Mouse (Mus musculus) left cerebral cortex, postnatal 14 days (tissue): ENCODE measurements around the gene Carhsp1. TPM values are rescaled to one million over a fixed set of nuclear protein-coding genes. Genes with fewer than 3 reads are reported as not detected.

ENCODE experiments used
- DNase-seq, 2 experiments: peaks; one replicate each; pipeline ENCODE4 v3.0.0; 2021 to 2022; ENCODE audit warnings: low spot score in 2 of 2, mixed read lengths in 1 of 2
- intact Hi-C: fragments of 180-260 bp; cut with DNase I; formaldehyde crosslinking; loops from one replicate; pipeline ENCODE4 v1.15.1; 2025
- long read RNA-seq, 2 experiments: library from polyadenylated mRNA; stranded (forward); transcript quantifications; one replicate each; pipeline ENCODE4 v2.0.0; 2021
- total RNA-seq, 2 experiments: library from RNA; stranded (reverse); gene quantifications; 2 replicates each; pipeline ENCODE4 v1.2.3; 2021

Carhsp1 gene
- 10 to 100 TPM in 1 of 2 experiments, 1 to 10 TPM in 1; 8.6 to 13.9 TPM for total RNA-seq
- long read RNA-seq, experiment 1, transcript Carhsp1-201 (4 exons, 2,858 nt), result major isoform, 24 of 29 reads
- long read RNA-seq, experiment 1, partial matches to known transcripts, result 4 of 29 reads
- long read RNA-seq, experiment 1, other reads (novel, unspliced or antisense), result 1 of 29 reads
- long read RNA-seq, experiment 2, transcript Carhsp1-201 (4 exons, 2,858 nt), result major isoform, 8 of 9 reads
- long read RNA-seq, experiment 2, partial matches to known transcripts, result 0 of 9 reads
- long read RNA-seq, experiment 2, other reads (novel, unspliced or antisense), result 1 of 9 reads

DNA sequence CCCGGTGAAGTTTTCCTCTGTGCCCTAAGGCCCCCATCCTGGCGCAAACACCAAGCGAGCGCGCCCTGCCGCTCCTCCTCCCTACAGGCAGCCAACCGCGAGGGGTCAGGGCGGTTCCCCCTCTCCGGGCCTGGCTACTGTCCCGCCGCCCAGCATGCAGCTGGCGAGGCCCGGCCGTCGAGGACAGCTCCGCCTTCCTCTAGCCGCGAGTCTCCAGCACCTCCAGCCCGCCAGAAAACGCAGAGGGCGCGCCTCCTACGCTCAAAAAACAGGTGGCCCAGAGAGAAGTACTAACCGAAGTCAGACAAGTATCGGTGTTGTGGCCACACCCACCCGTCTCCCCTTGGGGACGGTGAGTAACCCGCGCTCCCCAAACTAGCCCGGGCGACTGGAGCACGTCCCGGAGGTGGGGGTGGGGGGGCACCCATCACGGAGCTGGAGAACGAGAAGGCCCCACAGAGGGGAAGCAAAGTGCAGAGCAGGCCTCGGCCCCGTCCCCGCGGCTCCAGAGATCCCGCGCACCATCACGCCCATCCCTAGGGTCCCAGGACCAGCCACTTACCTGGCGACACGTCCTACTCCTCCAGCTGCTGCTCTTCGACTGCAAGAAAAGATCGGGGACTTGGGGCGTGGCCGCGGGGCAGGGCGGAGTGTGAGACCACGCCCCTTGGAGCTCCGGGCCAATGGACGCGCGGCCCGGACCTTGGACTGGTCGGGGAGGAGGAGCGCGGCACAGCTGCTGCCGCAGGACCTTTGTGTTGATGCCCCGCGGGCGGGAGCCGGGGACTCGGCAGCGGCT is at the start of gene Carhsp1:
Gene Carhsp1 (minus strand): TSS at position 605 of the 799 bp plus-strand sequence.
- peak; percentile 78 to 84 for DNase-seq
- intact Hi-C loops, result no loop called here

DNA sequence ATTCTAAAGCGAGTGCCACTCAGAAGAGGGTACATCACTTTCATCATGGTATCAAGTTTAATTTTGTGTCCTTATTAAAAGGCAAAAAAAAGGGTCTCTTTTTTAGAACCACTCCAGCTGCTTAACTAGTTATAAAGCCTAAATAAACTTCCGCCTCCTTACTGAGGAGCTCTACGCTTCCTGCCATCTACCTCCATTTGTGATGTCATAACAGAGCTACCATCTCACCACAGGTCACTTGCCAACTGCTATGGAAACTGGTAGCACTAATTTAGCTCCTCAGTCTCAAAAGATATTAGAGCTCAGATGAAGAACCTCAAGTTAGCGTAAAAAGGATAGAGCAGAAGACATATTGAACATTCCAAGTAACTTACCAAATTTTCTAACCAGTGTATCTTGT is 48.5 kb upstream of the Carhsp1 start:
- no peak for DNase-seq
- intact Hi-C loops, result no loop called here

DNA sequence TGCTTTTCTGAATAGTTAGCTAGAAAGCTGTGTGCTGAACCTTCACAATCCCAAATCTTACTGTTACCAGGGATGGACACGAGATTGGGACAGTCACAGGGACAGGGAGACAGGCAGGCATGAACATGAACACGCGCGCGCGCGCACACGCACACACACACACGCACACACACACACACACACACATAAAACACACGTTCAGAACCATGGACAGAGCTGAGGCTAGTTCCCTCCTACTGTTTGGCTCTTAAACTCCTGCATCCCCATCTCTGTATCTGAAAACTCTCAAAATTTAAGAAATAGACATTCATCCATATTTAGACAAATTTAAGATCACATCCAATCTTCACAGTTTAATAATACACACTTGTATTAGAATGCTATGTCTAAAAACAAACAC is 45.8 kb upstream of the Carhsp1 start:
- intact Hi-C loops, result no loop called here
- no peak for DNase-seq

DNA sequence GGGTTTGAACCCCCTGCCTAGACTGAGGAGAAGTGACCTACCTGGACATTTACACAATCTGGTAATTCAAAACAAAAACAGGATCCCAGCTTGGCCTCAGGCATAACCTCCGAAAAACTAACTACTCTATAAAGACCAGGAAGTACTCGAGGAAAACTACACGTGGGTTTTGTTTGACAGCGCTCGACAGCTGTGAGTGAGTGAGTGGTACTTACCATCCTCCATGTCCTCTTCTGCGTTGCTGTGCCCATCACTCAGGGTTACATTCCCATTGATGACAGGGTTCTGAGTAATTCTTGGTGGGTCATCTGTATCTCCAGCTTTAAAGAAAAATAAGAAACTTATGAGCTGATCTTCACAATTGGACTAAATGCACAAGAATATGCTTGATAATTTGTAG is 44.3 kb upstream of the Carhsp1 start:
- no peak for DNase-seq
- intact Hi-C loops, result no loop called here

DNA sequence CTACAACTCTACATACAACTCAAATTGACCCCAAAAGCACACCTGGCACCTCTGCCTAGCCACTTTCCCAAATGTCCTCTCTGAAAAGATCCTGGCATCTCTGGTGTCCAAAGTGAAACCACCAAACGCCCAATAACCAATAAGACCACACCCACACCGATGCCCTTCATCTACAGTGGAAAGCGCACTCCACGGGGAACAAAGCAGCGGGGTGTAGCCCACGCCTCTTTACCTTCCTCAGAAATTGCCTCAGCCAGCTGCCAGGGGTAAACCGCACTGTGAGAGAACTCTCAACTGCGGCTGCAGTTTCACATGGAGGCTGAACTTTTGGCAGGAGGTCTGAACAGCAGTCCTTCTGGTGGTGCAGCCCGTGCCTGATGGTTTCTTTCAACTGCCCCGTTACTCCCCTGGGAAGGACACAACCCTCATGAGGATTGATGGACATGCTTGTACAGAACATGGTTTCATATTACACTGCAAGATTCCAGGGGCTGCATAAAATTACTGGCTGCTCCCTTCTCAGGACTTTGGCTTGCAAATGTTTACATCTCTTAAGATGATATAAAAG is 43.6 kb upstream of the Carhsp1 start:
- intact Hi-C loops, result no loop called here
- no peak for DNase-seq

DNA sequence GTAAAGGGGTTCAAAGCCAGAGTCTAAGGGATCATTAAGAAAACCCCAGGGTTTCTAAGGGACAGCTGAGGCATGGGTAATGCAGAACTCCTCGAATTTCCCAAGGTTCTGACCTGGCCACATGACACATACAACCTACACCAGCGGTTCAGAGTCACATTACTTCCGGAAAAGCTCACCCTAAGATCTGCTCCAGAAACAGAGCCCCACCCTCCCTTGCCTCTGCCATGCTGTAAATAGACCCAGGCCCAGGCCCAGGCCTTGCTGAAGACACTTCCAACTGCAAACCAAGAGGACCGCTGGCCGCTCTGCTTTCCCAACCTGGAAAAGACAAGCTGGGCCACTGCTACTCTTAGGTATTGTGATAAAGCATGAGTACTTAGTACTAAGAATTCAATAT is 42.9 kb upstream of the Carhsp1 start:
- no peak for DNase-seq
- intact Hi-C loops, result no loop called here

DNA sequence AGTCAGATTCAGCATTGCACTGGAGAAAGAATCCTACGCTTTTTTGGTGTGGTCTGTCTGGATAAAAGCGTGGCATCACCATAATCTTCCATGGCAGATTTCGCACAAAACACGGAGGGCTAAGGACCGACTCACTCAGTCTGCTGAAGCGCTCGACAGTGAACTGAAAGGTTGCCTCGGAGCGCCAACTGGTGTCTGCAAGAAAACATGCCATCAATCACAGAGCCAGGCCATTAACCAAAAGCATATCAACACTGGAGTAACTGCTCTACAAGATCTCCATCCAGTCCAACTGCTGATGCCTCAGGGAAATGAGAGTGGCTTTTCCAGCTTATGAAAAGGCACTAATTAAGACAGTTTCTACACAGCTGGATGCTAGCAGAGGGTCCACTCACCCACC is 40.0 kb upstream of the Carhsp1 start:
- DNase-seq, result no peak
- intact Hi-C loops, result no loop called here

DNA sequence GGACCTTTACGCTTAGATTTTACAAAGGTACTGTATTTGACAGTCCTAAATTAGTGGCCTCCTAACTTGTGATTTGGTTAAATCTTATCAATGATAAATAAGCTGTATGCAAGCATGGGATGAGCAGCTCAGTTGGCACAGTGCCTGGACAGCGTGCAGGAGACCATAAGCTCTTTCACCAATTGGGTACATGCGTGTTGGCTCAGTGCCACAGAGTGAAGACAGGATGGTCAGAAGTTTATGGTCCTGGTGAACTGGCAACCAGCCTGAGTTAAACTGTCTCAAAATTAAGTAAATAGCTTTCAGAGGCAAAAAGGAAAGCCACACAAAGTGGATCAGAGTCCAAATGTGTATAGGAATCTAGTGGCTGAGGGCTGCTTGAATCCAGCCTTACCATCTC is 28.6 kb upstream of the Carhsp1 start:
- intact Hi-C loops, result no loop called here
- DNase-seq, result no peak

DNA sequence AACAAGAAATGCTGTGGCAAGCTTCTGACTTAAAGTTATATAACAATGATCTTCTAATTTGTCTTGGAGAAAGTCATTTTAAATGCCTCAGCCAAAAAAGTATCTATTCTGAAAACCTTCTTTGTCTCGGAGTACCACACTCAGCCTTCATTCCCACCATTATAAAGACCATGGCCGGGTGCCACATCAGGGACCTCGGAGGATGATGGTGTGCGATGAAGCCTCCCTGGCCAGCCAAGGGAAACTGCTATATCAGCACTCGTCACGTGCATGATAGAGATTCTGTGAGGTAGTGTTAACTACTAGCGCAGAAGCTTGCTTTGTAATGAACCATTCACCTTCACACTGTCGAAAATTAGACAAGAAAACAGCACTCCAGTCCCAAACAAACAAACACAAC is 27.6 kb upstream of the Carhsp1 start:
- intact Hi-C loops, result no loop called here

DNA sequence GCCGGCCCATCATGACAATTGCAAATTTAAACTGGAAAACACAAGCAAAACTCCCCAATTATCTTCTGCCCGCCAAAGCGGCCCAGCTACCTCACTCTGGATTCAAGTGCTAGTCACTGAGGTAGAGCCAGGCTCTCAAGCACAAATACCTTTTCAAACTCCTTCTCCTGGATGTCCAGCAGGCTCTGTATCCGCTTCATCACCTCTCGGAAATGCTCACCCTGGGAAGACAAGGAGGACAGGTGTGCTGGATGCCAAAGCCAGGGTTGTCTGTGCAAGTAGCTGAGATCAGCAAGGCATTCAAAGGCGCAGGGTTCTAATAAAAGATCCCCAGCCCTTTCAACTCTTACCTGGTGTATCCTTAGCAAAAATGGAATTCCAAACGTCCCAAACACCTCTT is 19.3 kb upstream of the Carhsp1 start:
- no peak for DNase-seq
- intact Hi-C loops, result no loop called here

More for the DNA sequence above, 27.6 kb upstream of the Carhsp1 start:
- DNase-seq, result no peak

DNA sequence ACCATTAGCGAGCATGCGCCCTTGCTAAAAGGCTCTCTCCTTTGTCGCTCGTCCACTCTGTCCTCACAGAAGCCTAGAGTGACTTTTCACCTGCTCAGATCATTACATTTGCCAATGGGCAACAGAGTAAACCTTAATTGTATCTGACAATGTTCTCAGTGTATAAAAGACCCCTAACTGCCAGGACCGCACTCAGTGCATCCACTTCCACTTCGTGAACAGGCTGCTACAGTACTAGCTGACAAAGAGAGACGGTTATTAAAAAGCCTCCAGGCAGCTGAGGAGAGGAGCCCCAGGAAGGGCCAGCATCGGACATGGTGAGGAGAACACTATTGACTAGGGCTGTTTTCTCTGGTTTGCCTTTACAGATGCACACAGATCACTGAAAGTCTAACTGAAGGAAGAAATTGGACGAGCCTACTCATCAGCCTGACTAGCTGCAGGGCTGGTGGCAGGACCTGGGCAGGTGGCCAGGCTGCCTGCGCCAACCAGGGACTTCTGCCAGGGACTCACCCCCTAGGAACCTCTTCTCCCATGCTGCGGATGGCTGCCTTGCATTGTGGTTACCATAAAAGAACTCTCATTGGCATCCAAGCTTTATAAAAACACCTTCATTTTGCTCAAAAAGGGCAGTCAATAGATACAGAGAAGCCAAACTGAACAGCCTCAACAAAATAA is 18.2 kb upstream of the Carhsp1 start:
- intact Hi-C loops, result loop anchor here (5.0 kb wide), 2 partner anchors 77 to 177 kb away; no protein-coding TSS in a partner anchor
- DNase-seq, result peak; percentile 53 to 57

DNA sequence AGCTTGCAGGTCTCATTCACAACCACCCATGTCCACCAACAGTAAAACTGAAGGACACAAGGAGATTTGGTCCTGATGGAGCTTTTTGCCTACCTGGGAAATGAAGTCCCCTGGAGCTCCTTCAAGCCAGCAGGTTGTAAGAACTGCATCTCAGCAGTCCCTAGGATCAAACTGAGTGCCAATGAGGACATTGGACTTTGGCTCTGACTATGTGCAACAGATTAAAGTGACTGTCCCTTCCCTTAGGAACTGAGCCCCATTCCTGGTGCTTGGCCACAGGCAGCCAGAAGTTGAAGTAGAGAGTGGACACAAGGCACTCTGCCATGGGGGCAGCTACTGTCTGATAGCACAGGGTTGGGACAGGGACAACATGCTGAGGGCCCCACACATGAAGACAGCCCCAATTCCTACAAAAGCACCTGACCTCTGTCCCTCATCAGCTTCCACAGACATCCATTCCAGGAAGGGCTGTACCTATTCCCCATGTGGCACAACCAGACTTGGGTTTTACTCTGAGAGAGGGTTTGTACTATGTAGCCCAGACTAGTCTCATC is 15.7 kb upstream of the Carhsp1 start:
- no peak for DNase-seq
- intact Hi-C loops, result loop anchor here (5.0 kb wide), 2 partner anchors 80 to 180 kb away; no protein-coding TSS in a partner anchor

DNA sequence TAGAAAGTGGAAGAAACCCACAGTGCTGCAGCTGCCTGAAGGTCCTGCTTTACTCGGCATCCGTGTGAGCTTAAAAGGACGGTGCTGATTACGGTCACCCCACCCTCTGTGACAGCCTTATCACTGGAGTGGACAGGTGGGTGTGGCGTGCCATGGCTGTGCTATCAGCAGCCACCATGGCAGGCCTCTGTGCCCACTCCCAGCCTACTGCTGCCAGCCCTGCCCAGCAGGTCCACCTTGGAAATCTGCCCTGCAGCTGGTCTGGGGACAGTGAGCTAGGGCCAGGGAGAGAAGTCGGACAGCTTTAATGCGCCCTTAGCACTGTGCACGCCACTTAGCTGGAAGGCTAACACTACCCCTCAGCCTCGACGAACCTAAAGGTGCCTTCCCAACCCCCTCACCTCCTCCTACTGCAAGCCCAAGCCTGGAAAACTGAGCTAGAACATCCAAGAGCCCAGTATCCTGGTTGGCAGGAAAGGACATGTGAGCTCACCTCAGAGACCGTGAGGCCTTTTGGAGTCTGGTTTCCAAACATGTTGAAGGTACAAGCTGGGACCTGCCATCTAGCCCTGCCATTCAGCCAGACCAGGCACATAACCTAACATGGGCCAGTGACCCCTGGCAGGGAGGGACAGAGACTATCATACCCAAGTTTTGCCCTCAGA is 15.0 kb upstream of the Carhsp1 start:
- intact Hi-C loops, result loop anchor here (5.0 kb wide), 2 partner anchors 80 to 180 kb away; no protein-coding TSS in a partner anchor

DNA sequence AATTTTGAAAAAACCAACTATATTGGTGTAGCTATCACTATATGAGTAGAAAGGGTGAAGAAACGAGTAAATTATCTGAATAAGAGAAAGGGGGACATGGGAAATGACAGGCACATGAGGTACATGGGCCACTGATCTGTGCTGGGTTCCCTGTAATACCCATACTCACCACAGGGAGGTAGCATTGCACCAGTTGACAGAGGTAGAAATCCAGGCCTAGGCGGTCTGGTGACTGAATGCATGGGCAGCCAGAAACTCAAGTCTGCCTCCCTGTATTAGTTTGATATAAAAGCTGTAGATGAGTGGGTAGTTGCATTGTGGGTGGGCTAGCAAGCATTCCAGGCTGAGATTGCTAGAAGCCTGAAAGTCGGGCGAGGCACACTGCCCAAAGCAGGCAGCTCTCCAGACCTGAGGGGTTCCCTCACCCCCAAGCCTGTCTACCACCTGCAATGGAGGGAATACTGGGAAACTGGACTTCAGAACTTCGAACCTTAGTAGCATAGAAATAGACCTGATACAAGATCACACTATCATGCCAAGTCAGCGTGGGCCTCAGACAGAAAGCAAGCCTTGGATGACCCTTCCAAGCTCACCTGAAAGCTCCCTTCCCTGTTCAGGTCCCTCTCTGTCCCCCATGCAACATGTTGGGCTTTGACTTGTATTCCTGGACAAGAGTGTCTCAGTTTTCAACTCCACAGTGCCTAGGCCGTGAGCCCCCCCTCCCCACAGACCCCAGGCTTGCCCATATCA is 14.3 kb upstream of the Carhsp1 start:
- peak; percentile 85 to 91 for DNase-seq
- intact Hi-C loops, result loop anchor here (5.0 kb wide), 2 partner anchors 81 to 181 kb away; no protein-coding TSS in a partner anchor

More for the DNA sequence above, 15.0 kb upstream of the Carhsp1 start:
- no peak for DNase-seq

DNA sequence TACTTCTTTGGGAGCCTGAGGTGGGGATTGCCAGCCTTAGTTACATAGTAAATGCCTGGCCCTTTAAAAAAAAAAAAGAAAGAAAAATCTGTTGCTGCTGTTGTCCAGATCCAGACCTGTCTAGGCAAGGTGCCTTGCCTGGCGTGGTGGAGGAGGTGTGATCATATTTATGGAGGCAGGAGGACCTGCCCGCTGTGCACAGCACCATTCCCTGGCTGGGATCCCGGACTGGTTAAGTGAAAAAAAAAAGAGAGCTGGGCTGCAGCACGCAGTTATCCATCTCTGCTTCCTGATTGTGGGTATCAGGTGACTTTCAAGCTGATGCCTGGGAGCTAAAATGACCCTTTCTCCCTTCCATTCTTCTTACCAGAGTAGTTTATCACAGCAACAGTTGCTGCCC is 13.1 kb upstream of the Carhsp1 start:
- no peak for DNase-seq
- intact Hi-C loops, result loop anchor here (5.0 kb wide), 2 partner anchors 82 to 182 kb away; no protein-coding TSS in a partner anchor

DNA sequence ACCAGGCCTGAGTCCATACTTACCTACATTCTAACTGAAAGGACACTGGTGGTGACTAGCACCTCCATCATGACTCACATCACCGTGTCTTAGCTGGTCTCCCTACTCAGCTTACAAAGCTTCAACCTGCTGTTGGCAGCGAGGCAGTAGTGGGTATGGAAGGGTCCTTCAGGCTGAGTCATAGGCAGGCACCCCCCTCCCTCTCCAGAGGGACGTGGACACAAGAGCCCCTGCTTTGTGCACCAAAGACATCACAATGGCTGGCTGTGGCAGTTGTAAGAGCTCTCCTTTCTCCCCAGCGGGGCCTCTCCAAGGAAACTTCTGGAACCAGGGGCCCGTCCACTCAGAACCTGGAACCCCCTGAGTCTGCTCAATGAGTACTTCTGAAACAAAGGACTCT is 8.5 kb upstream of the Carhsp1 start, which contains the start of gene Gm5767:
Gene Gm5767 (plus strand): TSS at position 301 of the 400 bp plus-strand sequence.
- intact Hi-C loops, result no loop called here

DNA sequence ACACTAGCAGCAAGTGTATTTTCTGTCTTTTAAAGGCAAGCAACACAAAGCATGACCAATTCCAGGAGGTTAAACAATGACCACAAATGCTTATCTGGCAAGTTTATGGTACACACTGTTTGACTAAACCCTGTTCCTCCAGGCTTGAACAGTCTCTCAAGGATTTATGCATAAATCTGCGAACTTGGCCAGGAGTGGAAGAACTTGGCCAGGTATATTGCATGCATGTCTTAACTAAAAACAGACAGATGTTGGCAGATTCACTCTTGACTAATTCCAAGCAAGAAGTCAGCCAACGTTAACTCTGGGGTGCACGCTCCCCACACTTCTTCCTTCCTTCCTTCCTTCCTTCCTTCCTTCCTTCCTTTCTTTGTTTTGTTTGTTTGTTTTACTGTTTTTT is 7.8 kb upstream of the Carhsp1 start:
- DNase-seq, result no peak
- intact Hi-C loops, result no loop called here

More for the DNA sequence above, 8.5 kb upstream of the Carhsp1 start, which contains the start of gene Gm5767:
- DNase-seq, result no peak

DNA sequence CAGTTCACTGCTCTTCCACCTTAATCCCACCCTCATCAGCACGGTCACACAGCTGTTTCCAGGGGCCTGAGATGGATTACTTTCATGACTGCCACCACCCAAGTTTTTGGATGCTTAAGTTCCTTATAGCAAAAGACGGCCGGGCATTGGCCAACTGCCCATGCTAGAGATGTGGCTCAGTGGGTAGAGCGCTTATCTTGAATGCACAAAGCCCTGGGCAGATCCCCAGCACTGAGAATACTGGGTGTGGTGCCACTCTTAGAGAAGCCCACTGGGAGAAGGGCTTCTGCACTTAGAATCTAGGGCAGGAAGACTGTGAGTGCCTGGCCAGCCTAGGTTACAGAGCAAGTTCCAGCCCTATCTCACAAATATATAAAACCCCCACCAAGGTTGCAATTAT is 6.7 kb upstream of the Carhsp1 start:
- intact Hi-C loops, result no loop called here
- no peak for DNase-seq
